Mouse (Mus musculus) megakaryocyte, embryonic 14.5 days (primary cell): ENCODE measurements around the gene Cdr2.

ENCODE experiments used
- FLI1 ChIP-seq: IDR thresholded peaks from 2 replicates; pipeline ENCODE4 v1.6.1; 2012; ENCODE audit warnings: low read length, inconsistent platforms, mixed read lengths
- GATA1 ChIP-seq: IDR thresholded peaks from 3 replicates; pipeline ENCODE4 v1.6.1; 2012; ENCODE audit warnings: mixed read lengths, low read length, inconsistent platforms, borderline replicate concordance

GRCm38 (mm10) chr7:120933680-120934195, 48.4 kb downstream of the Cdr2 start:
- TF ChIP-seq FLI1, result no peak
- TF ChIP-seq GATA1, result no peak
